Mouse (Mus musculus): ENCODE measurements around the gene Klhl2. TPM values are rescaled to one million over a fixed set of nuclear protein-coding genes. Genes with fewer than 3 reads are reported as not detected.

Gene Klhl2
- polyA plus RNA-seq, 1 experiment from 2014 or later, result 16.3 TPM

- 72% methylated on average over 2 of the region's 2 CpGs for WGBS
- no peaks in the 10 kb centered on the region for H3K27me3 ChIP-seq (replicated peaks; ENCODE audit: control insufficient read depth, insufficient read depth, low read length)
- no peaks in the 10 kb centered on the region for H3K9me3 ChIP-seq (ENCODE audit: control insufficient read depth, low read length)
- H3K27ac ChIP-seq (ENCODE audit: low read depth, low read length), result no peak overlapping the region
- H3K4me3 ChIP-seq (ENCODE audit: low read length), result no peak overlapping the region
- ATAC-seq, result no peak
- H3K36me3 ChIP-seq (ENCODE audit: control insufficient read depth, insufficient read depth, low read length), result no peaks in the 10 kb centered on the region
- H3K4me1 ChIP-seq (ENCODE audit: control insufficient read depth, insufficient read depth, low read depth, low read length), result no peaks in the 10 kb centered on the region
- H3K4me2 ChIP-seq (ENCODE audit: low read length), result no peak overlapping the region
- no peak overlapping the region for H3K9ac ChIP-seq (ENCODE audit: low read depth, low read length)
These were observed 59.4 kb downstream of the Klhl2 start for GRCm38 (mm10) chr8:64790418-64790817.

GRCm38 (mm10) chr8:64788715-64789114, 61.1 kb downstream of the Klhl2 start:
- Histone ChIP-seq H3K4me3 (ENCODE audit: low read length) (no peak overlapping the region), H3K4me2 (ENCODE audit: low read length) (no peak overlapping the region), H3K4me1 (ENCODE audit: control insufficient read depth, insufficient read depth, low read depth, low read length) (no peaks in the 10 kb centered on the region), H3K9ac (ENCODE audit: low read depth, low read length) (no peak overlapping the region), H3K9me3 (ENCODE audit: control insufficient read depth, low read length) (no peaks in the 10 kb centered on the region), H3K27me3 (replicated peaks; ENCODE audit: control insufficient read depth, insufficient read depth, low read length) (no peaks in the 10 kb centered on the region), H3K27ac (ENCODE audit: low read depth, low read length) (no peak overlapping the region), H3K36me3 (ENCODE audit: control insufficient read depth, insufficient read depth, low read length) (no peaks in the 10 kb centered on the region)
- no peak for ATAC-seq
- 93% methylated on average over 4 of the region's 4 CpGs for WGBS

- no peaks in the 10 kb centered on the region for H3K36me3 ChIP-seq (ENCODE audit: control insufficient read depth, insufficient read depth, low read length)
- ATAC-seq, result no peak
- no peaks in the 10 kb centered on the region for H3K4me1 ChIP-seq (ENCODE audit: control insufficient read depth, insufficient read depth, low read depth, low read length)
- WGBS, result 89% methylated on average over 2 of the region's 2 CpGs
- no peak overlapping the region for H3K9ac ChIP-seq (ENCODE audit: low read depth, low read length)
- no peaks in the 10 kb centered on the region for H3K9me3 ChIP-seq (ENCODE audit: control insufficient read depth, low read length)
- H3K27ac ChIP-seq (ENCODE audit: low read depth, low read length), result no peak overlapping the region
- no peak overlapping the region for H3K4me3 ChIP-seq (ENCODE audit: low read length)
- H3K4me2 ChIP-seq (ENCODE audit: low read length), result no peak overlapping the region
- no peaks in the 10 kb centered on the region for H3K27me3 ChIP-seq (replicated peaks; ENCODE audit: control insufficient read depth, insufficient read depth, low read length)
These were observed 63.0 kb downstream of the Klhl2 start for GRCm38 (mm10) chr8:64786801-64787200.

GRCm38 (mm10) chr8:64784235-64784634, 65.6 kb downstream of the Klhl2 start:
- Histone ChIP-seq H3K4me3 (ENCODE audit: low read length) (no peak overlapping the region), H3K4me2 (ENCODE audit: low read length) (no peak overlapping the region), H3K27me3 (replicated peaks; ENCODE audit: control insufficient read depth, insufficient read depth, low read length) (no peaks in the 10 kb centered on the region), H3K36me3 (ENCODE audit: control insufficient read depth, insufficient read depth, low read length) (no peaks in the 10 kb centered on the region), H3K27ac (ENCODE audit: low read depth, low read length) (no peak overlapping the region), H3K9ac (ENCODE audit: low read depth, low read length) (no peak overlapping the region), H3K9me3 (ENCODE audit: control insufficient read depth, low read length) (no peaks in the 10 kb centered on the region), H3K4me1 (ENCODE audit: control insufficient read depth, insufficient read depth, low read depth, low read length) (no peaks in the 10 kb centered on the region)
- no peak for ATAC-seq
- WGBS, result 93% methylated on average over 5 of the region's 5 CpGs

- WGBS, result 82% methylated on average over 6 of the region's 6 CpGs
- no peak overlapping the region for H3K27ac ChIP-seq (ENCODE audit: low read depth, low read length)
- ATAC-seq, result no peak
These were observed 67.9 kb downstream of the Klhl2 start for GRCm38 (mm10) chr8:64781947-64782346.

GRCm38 (mm10) chr8:64777925-64778324, 71.9 kb downstream of the Klhl2 start:
- no peak overlapping the region for H3K4me3 ChIP-seq (ENCODE audit: low read length)
- H3K4me1 ChIP-seq (ENCODE audit: control insufficient read depth, insufficient read depth, low read depth, low read length), result no peaks in the 10 kb centered on the region
- no peaks in the 10 kb centered on the region for H3K9me3 ChIP-seq (ENCODE audit: control insufficient read depth, low read length)
- no peak overlapping the region for H3K9ac ChIP-seq (ENCODE audit: low read depth, low read length)
- no peaks in the 10 kb centered on the region for H3K27me3 ChIP-seq (replicated peaks; ENCODE audit: control insufficient read depth, insufficient read depth, low read length)
- H3K36me3 ChIP-seq (ENCODE audit: control insufficient read depth, insufficient read depth, low read length), result peaks cover 2% of the 10 kb centered on the region; the same call in 1 of the 2 replicates
- ATAC-seq, result peak; percentile 48; the same call in 1 of the 2 replicates
- H3K27ac ChIP-seq (ENCODE audit: low read depth, low read length), result no peak overlapping the region
- WGBS, result 73% methylated on average over 9 of the region's 9 CpGs
- no peak overlapping the region for H3K4me2 ChIP-seq (ENCODE audit: low read length)

More at GRCm38 (mm10) chr8:64781947-64782346, 67.9 kb downstream of the Klhl2 start:
- Histone ChIP-seq H3K4me2 (ENCODE audit: low read length) (no peak overlapping the region), H3K4me1 (ENCODE audit: control insufficient read depth, insufficient read depth, low read depth, low read length) (no peaks in the 10 kb centered on the region), H3K9ac (ENCODE audit: low read depth, low read length) (no peak overlapping the region), H3K27me3 (replicated peaks; ENCODE audit: control insufficient read depth, insufficient read depth, low read length) (no peaks in the 10 kb centered on the region), H3K4me3 (ENCODE audit: low read length) (no peak overlapping the region), H3K36me3 (ENCODE audit: control insufficient read depth, insufficient read depth, low read length) (peaks cover 2% of the 10 kb centered on the region; the same call in 1 of the 2 replicates), H3K9me3 (ENCODE audit: control insufficient read depth, low read length) (no peaks in the 10 kb centered on the region)

GRCm38 (mm10) chr8:64774136-64774535, 75.7 kb downstream of the Klhl2 start:
- no peak overlapping the region for H3K27ac ChIP-seq (ENCODE audit: low read depth, low read length)
- 95% methylated on average over 6 of the region's 6 CpGs for WGBS
- no peak overlapping the region for H3K4me3 ChIP-seq (ENCODE audit: low read length)
- H3K27me3 ChIP-seq (replicated peaks; ENCODE audit: control insufficient read depth, insufficient read depth, low read length), result no peaks in the 10 kb centered on the region
- H3K9me3 ChIP-seq (ENCODE audit: control insufficient read depth, low read length), result no peaks in the 10 kb centered on the region
- H3K4me1 ChIP-seq (ENCODE audit: control insufficient read depth, insufficient read depth, low read depth, low read length), result no peaks in the 10 kb centered on the region
- no peak overlapping the region for H3K9ac ChIP-seq (ENCODE audit: low read depth, low read length)
- peaks cover 2% of the 10 kb centered on the region; the same call in 1 of the 2 replicates for H3K36me3 ChIP-seq (ENCODE audit: control insufficient read depth, insufficient read depth, low read length)
- no peak for ATAC-seq
- H3K4me2 ChIP-seq (ENCODE audit: low read length), result no peak overlapping the region

- Histone ChIP-seq H3K27me3 (replicated peaks; ENCODE audit: control insufficient read depth, insufficient read depth, low read length) (no peaks in the 10 kb centered on the region), H3K9me3 (ENCODE audit: control insufficient read depth, low read length) (no peaks in the 10 kb centered on the region), H3K36me3 (ENCODE audit: control insufficient read depth, insufficient read depth, low read length) (no peaks in the 10 kb centered on the region), H3K4me2 (ENCODE audit: low read length) (no peak overlapping the region), H3K4me1 (ENCODE audit: control insufficient read depth, insufficient read depth, low read depth, low read length) (no peaks in the 10 kb centered on the region), H3K9ac (ENCODE audit: low read depth, low read length) (no peak overlapping the region), H3K27ac (ENCODE audit: low read depth, low read length) (no peak overlapping the region), H3K4me3 (ENCODE audit: low read length) (no peak overlapping the region)
- 90% methylated on average over 7 of the region's 7 CpGs for WGBS
- ATAC-seq, result no peak
These were observed 79.0 kb downstream of the Klhl2 start for GRCm38 (mm10) chr8:64770814-64771213.

GRCm38 (mm10) chr8:64769586-64769985, 80.2 kb downstream of the Klhl2 start:
- H3K27ac ChIP-seq (ENCODE audit: low read depth, low read length), result no peak overlapping the region
- 66% methylated on average over 7 of the region's 7 CpGs for WGBS

GRCm38 (mm10) chr8:64768645-64769044, 81.2 kb downstream of the Klhl2 start:
- Histone ChIP-seq H3K4me3 (ENCODE audit: low read length) (no peak overlapping the region), H3K4me2 (ENCODE audit: low read length) (no peak overlapping the region), H3K9me3 (ENCODE audit: control insufficient read depth, low read length) (no peaks in the 10 kb centered on the region), H3K27ac (ENCODE audit: low read depth, low read length) (no peak overlapping the region), H3K9ac (ENCODE audit: low read depth, low read length) (no peak overlapping the region), H3K36me3 (ENCODE audit: control insufficient read depth, insufficient read depth, low read length) (no peaks in the 10 kb centered on the region), H3K4me1 (ENCODE audit: control insufficient read depth, insufficient read depth, low read depth, low read length) (no peaks in the 10 kb centered on the region), H3K27me3 (replicated peaks; ENCODE audit: control insufficient read depth, insufficient read depth, low read length) (no peaks in the 10 kb centered on the region)
- 88% methylated on average over 5 of the region's 9 CpGs for WGBS
- ATAC-seq, result no peak

More at GRCm38 (mm10) chr8:64769586-64769985, 80.2 kb downstream of the Klhl2 start:
- no peak for ATAC-seq
- no peak overlapping the region for H3K4me3 ChIP-seq (ENCODE audit: low read length)
- H3K4me2 ChIP-seq (ENCODE audit: low read length), result no peak overlapping the region
- no peaks in the 10 kb centered on the region for H3K4me1 ChIP-seq (ENCODE audit: control insufficient read depth, insufficient read depth, low read depth, low read length)
- H3K9ac ChIP-seq (ENCODE audit: low read depth, low read length), result no peak overlapping the region
- H3K36me3 ChIP-seq (ENCODE audit: control insufficient read depth, insufficient read depth, low read length), result no peaks in the 10 kb centered on the region
- H3K27me3 ChIP-seq (replicated peaks; ENCODE audit: control insufficient read depth, insufficient read depth, low read length), result no peaks in the 10 kb centered on the region
- no peaks in the 10 kb centered on the region for H3K9me3 ChIP-seq (ENCODE audit: control insufficient read depth, low read length)
